Mouse (Mus musculus) kidney, postnatal 10 days (tissue): Measurements from ENCODE around the gene Tbcc.

ENCODE experiments used
- DNase-seq: peaks from one replicate; pipeline ENCODE4 v3.0.0; 2021; ENCODE audit warnings: mixed read lengths

Gene Tbcc

DNA sequence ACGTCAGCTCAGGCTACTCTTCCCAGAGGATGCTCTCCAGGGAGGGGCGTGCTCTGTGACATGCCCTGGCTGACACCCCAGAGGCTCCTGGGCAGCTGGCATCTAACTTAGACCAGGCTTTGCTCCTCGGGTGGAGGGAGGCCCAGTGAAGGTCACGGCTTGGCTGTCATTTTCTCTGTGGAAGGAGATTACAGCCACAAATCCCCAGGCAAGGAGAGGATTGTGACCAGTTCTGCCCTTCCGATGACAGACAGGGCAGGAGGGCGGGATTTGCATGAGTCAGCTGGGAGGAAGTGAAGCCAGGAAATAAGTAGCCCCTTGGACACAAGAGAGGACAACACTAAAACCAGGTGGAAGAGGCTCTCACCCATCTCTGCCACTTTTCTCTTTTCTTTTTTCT lies 21.8 kb downstream of the Tbcc start:
- no peak for DNase-seq

DNA sequence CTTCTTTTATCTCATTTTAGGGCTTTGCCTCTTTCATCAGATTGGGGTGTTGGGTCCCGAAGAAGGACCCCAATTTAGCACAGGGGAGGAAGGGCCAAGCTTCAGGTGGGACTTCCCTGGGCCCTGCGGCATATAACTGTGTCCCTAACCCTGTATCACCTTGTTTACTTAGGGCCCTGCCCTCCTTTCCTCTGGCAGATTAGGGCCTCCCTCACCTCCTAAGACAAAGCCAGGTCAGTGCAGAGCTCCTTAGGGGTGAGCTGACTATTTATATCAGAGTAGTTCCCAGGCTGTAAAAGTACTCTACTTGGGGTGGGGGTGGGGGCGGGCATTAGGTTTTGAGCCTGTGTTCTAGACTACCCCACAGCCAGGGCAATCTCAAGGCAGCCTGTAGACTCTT lies 24.6 kb downstream of the Tbcc start:
- no peak for DNase-seq

DNA sequence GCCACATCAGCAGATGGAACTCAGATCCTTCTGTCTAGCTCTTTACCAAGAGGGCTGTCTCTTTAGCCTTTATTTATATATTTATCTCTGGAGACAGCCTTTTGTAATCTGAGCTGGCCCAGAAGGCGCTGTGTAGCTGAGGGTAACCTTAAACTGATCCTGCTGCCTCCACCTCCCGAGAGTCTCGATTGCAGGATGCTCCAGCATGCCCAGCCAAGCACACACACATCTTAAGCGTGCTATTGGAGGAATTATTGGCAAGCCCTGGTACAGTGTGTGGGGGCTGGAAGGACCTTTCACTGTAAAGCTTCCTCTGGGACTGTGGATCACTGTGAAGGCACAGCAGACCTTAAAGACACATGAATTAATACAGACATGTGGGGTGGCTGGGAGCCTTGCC lies 28.5 kb downstream of the Tbcc start:
- DNase-seq, result no peak

DNA sequence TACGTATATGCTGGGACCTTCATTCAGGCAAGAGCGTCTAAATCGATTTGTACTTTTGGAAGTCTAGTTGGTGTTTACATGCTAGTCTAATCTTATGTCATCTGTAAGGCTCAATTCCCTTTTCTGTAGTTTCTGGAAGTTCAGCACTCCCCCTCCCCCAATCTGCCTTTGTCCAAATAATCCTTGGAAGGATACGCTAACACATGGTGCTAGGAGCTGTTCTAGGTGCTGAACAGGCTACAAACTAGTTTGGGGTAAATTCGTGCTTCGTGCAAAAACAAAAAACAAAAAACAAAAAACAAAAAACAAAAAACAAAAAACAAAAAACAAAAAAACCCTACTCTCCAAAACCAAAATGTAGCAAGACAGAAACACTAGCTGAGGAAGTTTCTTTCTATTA lies 30.4 kb downstream of the Tbcc start:
- peak; percentile 64 for DNase-seq

DNA sequence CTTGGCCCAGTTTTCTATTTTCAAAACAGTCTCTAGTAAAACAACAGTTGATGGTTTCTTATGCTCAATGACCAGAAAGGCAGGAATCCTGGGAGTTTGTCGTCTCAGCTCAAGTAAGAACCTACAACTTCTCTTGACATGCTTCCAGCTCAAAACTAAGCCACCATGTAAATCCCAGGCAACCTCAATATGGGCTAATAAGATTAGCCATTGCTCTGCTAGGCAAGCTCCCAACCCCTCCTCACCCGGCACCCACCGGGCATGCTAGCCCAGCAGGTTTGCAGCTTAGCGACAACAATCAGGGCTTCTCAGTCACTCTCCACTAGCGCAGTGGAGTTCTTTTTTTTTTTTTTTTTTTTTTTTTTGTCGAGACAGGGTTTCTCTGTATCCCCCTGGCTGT lies 35.7 kb downstream of the Tbcc start:
- no peak for DNase-seq

DNA sequence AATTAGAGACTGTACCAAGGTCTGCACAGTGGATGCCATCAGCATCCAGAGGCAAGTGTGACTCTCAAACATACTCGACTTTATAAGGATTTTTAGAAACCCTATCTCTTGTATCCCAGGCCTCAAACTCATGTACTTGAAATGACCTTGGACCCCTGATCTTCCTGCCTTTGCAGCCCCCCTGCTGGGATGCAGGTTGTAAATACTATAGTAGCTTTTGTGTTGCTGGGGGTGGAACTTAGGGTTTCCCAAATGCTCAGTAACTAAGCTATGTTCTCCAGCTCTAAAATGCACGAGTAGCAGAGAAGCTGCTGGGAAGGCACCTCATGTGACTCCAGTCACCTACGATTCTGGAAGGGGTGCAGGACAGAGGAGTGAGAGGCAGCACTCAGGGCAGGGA lies 36.5 kb downstream of the Tbcc start:
- no peak for DNase-seq

DNA sequence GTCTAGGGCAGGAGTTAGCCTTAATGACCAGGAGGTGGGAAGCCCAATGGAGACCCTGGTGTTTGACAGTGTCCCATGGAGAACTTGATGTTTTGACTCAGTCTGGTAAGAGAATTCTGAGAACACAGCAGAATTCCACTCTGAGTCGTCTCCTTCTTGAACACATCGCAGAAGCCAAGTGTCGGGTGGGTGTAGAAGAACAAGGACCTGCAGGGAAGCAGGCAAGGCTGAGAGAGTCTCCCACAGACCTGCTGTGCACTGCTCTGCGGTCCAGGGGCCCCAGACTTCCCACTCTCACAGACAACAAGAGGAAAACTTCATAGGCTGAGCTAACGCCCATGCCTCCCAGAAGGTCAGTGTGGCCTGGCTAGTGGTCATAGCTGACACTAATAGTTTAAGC lies 37.3 kb downstream of the Tbcc start:
- DNase-seq, result no peak

DNA sequence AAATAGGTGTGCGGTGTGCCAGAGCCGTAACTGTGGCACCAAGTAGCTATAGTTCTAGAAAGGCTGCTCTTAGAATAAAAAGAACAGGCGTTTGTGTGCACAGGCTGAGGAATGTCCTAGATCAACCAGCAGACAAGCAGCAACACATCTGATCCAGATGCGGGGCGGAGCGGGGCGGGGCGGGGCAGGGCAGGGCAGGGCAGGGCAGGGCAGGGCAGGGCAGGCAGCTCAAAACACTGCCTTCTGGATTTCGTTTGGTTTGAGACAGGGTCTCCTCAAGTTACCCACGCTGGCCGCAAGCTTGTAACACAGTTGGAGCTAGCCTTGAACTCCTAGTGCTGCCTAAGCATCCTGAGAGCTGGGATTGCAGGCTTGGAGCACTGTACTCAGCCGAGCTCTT lies 38.8 kb downstream of the Tbcc start:
- DNase-seq, result no peak

DNA sequence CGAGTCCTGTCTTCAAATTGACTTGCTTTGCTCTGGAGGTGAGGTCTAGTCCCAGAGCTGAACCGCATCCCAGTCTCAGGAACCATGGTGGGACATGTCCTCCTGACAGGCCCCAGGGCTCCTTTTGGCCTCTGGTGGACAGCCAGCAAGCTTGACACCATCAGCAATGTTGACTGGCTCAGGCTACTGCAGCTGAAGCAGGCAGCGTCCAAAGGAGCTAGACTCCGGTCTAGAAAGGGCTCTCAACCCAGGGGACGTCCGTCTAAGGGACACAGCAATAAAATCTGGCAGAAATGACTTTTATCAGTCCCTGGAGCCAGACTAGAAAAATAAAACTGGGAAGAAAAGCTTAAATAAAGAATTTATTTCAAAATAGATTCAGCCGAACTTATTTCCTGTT lies 39.4 kb downstream of the Tbcc start:
- DNase-seq, result no peak

DNA sequence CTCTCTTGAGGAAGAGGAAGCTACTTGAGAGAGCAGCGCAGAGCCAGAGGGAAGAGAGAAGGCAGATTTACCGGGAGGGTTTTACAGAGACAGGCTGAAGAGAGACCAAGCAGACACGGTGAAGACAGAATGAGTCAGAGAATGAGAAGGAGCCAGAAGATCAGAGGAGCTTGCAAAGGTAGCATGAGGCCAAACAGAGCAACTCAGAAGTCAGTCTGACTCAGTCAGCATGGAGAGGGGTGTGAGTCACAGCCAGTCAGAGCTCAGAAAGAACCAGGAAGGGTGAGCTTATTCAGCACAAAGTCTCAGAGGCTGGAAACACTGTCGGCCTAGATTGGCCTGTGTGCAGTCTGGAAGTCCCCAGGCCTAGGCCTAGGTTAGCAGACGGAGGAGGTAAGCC lies 42.5 kb downstream of the Tbcc start:
- no peak for DNase-seq

DNA sequence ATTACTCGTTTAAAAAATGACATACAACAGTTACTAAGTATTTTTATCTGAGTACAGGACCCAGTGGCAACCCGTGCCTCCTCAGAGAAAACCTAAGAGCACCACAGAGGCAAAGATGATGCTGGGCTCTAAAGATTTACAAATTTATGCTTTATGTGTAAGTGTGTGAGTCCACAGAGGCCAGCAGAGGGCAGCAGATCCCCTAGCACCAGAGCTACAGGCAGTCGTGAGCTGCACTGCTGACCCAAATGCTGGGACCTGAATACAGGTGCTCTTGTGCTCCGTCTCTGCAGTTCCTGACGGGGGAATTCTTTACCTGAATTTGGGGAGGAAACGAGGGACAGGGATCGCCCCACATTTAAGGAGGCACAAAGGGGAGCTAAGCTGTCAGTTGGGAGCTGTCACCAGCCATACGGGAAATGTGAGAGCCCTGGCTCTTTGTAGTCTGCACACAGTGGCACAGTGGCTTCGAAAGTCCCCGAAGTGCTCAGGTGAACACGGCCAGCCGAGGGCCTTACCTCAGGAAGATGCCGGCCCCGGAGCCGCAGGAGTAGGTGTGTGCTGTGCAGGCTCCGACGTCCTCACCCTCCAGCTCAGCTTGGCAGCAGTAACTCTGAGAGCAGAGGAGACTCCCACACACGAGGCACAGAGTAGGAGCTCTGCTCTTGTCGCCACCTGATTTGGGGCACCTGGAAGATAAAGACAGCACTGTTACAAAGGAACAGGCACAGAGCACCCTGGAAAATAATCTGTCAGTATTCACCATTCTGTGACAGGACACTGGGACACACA lies 43.3 kb downstream of the Tbcc start:
- peak; percentile 81 for DNase-seq

DNA sequence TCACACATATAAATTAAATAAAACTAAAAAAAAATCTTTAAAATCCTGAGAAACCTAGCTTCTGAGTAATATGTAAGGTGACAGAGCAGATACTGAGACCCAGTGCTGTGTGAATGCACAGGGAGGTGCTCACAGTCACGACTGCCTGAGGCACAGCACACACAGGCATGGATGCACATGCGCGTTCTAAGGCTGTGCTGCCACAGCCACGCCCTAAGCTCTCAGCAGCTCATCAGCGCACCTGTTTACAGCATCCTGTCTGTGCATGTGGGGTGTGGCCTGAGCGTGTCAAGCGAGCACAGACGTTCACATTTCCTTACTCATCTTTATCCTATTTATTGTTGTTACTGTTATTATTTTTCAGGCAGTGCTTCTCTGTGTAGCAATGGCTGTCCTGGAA lies 50.0 kb downstream of the Tbcc start:
- DNase-seq, result no peak
